Mouse (Mus musculus) spleen, adult 2 months (tissue): ENCODE results near the gene Vdac1.

Experiments
- CTCF ChIP-seq: fragments of 200-500 bp; IDR thresholded peaks from 2 replicates; pipeline ENCODE4 v1.5.1; 2011; ENCODE audit warnings: mild to moderate bottlenecking, inconsistent platforms; ENCODE audit not compliant: insufficient read depth, insufficient read length, insufficient replicate concordance; ENCODE audit errors: extremely low read depth
- POLR2A ChIP-seq: fragments of 200-500 bp; IDR thresholded peaks from 2 replicates; pipeline ENCODE4 v1.6.1; 2011; ENCODE audit warnings: low read depth, low read length, inconsistent platforms

DNA sequence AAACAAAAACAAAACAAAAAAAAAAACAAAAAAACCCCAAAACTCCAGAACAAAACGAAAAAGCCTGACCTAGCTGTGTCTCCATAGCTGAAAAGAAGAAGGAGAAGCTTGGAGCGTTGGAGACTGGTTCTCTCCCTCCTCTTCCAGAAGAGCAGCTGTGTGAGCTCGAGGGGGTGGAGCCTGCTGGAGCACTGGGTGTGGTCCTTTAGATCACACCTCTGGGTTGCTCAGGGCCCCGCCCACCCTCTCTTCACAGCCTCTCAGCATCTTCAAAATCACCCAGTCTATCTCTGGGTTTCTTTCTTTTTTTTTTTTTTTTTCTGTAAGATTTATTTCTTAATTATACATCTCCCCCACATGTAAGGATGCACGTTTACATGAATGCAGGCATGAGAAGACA, 58.6 kb downstream of the Vdac1 start:
- TF ChIP-seq CTCF (no peak), POLR2A (no peak)
